Mouse (Mus musculus): Measurements from ENCODE around the gene Hoxd9. TPM values are rescaled to one million over a fixed set of nuclear protein-coding genes. Genes with fewer than 3 reads are reported as not detected.

The Hoxd9 gene
- polyA plus RNA-seq, 1 experiment from 2014 or later = not detected

GRCm38 (mm10) chr2:74695383-74695782 is 2.1 kb upstream of the Hoxd9 start:
- no peaks in the 10 kb centered on the region for H3K9me3 ChIP-seq (ENCODE audit: control insufficient read depth, low read length)
- WGBS = 0% methylated on average over 1 of the region's 1 CpGs
- DNase-seq (ENCODE audit: low spot score, missing footprints) (no peak), ATAC-seq (ENCODE audit: low FRiP score) (no peak)
- no peak overlapping the region for H3K9ac ChIP-seq (ENCODE audit: low read length)
- H3K27ac ChIP-seq (ENCODE audit: low read depth, low read length) = no peak overlapping the region
- no peak overlapping the region for H3K4me3 ChIP-seq (ENCODE audit: low read depth, low read length)
- H3K4me2 ChIP-seq = no peak overlapping the region
- no peaks in the 10 kb centered on the region for H3K36me3 ChIP-seq (ENCODE audit: control insufficient read depth, insufficient read depth, low read length)
- peaks cover 11% of the 10 kb centered on the region for H3K4me1 ChIP-seq (ENCODE audit: control insufficient read depth, insufficient read depth, low read length)
- peaks cover 98% of the 10 kb centered on the region for H3K27me3 ChIP-seq (ENCODE audit: control insufficient read depth, insufficient read depth, low read length)

- Histone ChIP-seq H3K36me3 (ENCODE audit: control insufficient read depth, insufficient read depth, low read length) (no peaks in the 10 kb centered on the region), H3K4me2 (no peak overlapping the region)
Measured at GRCm38 (mm10) chr2:74695813-74696430, 1.6 kb upstream of the Hoxd9 start.

DNA sequence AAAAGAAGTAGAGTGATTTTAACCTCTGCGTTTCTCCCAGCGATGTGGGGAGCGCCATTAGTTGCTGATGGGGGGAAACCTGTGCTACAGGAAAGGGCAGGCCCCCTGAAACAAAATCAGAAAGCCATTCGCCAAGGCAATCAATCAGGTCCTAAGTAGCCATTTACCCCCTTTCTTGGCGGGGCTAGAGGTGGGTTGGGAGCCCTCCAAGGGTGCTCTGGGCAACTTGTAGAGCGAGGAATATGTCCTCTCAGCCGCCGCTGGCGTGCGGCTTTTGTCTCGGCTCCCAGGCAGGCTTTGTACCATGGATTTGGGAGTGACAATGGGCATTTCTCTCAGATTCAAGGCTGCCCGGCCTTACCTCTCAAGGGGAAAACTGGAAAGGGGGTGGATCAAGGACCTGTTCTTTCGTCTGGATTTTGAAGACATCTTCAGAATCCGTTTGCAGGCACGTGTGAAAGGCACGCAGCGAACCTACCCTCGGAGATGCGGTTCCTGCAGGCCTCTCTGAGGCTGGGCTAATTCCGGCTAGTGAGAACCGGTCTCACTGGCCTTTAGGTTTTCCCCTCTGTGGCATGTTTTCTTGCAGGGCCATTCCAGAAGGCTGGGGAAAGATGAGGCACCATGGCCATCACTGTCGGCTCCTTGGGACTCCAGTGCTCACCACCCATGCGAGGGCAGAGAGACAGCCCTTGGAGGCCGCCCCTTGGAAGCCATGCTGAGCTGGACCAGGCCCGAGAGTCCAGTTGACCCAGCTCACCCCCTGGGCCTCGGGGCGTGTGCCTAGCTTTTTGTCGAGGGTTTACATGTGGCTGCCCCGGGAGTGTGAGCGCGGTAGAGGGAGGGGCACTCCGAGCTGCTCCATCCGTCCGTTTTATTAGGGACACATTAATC is 838 bp upstream of the Hoxd9 start:
- DNase-seq (ENCODE audit: low spot score, missing footprints) = peak; percentile 95
- H3K27ac ChIP-seq (ENCODE audit: low read depth, low read length) = no peak overlapping the region
- under 1% methylated on average over 34 of the region's 34 CpGs for WGBS
- ATAC-seq (ENCODE audit: low FRiP score) = no peak
- no peak overlapping the region for H3K4me2 ChIP-seq
- no peak overlapping the region for H3K9ac ChIP-seq (ENCODE audit: low read length)
- no peaks in the 10 kb centered on the region for H3K9me3 ChIP-seq (ENCODE audit: control insufficient read depth, low read length)
- H3K27me3 ChIP-seq (ENCODE audit: control insufficient read depth, insufficient read depth, low read length) = peaks cover 100% of the 10 kb centered on the region
- no peak overlapping the region for H3K4me3 ChIP-seq (ENCODE audit: low read depth, low read length)
- H3K36me3 ChIP-seq (ENCODE audit: control insufficient read depth, insufficient read depth, low read length) = no peaks in the 10 kb centered on the region
- peaks cover 5% of the 10 kb centered on the region for H3K4me1 ChIP-seq (ENCODE audit: control insufficient read depth, insufficient read depth, low read length)

More at GRCm38 (mm10) chr2:74695813-74696430, 1.6 kb upstream of the Hoxd9 start:
- peaks cover 100% of the 10 kb centered on the region for H3K27me3 ChIP-seq (ENCODE audit: control insufficient read depth, insufficient read depth, low read length)
- no peak overlapping the region for H3K27ac ChIP-seq (ENCODE audit: low read depth, low read length)
- no peak for ATAC-seq (ENCODE audit: low FRiP score)
- H3K9me3 ChIP-seq (ENCODE audit: control insufficient read depth, low read length) = no peaks in the 10 kb centered on the region
- H3K4me3 ChIP-seq (ENCODE audit: low read depth, low read length) = no peak overlapping the region
- no peak overlapping the region for H3K9ac ChIP-seq (ENCODE audit: low read length)
- H3K4me1 ChIP-seq (ENCODE audit: control insufficient read depth, insufficient read depth, low read length) = peaks cover 10% of the 10 kb centered on the region
- 2% methylated on average over 7 of the region's 7 CpGs for WGBS
- peak; percentile 93 for DNase-seq (ENCODE audit: low spot score, missing footprints)

GRCm38 (mm10) chr2:74698201-74699052 is 900 bp downstream of the Hoxd9 start:
- Histone ChIP-seq H3K4me3 (ENCODE audit: low read depth, low read length) (peak overlapping the region; percentile 26), H3K9me3 (ENCODE audit: control insufficient read depth, low read length) (no peaks in the 10 kb centered on the region), H3K4me2 (peak overlapping the region; percentile 40), H3K4me1 (ENCODE audit: control insufficient read depth, insufficient read depth, low read length) (peaks cover 5% of the 10 kb centered on the region), H3K27ac (ENCODE audit: low read depth, low read length) (no peak overlapping the region), H3K36me3 (ENCODE audit: control insufficient read depth, insufficient read depth, low read length) (no peaks in the 10 kb centered on the region), H3K9ac (ENCODE audit: low read length) (no peak overlapping the region), H3K27me3 (ENCODE audit: control insufficient read depth, insufficient read depth, low read length) (peaks cover 99% of the 10 kb centered on the region)
- DNase-seq (ENCODE audit: low spot score, missing footprints) (peak; percentile 94), ATAC-seq (ENCODE audit: low FRiP score) (peak; percentile 65; the same call in 1 of the 2 replicates)
- WGBS = under 1% methylated on average over 61 of the region's 86 CpGs

DNA sequence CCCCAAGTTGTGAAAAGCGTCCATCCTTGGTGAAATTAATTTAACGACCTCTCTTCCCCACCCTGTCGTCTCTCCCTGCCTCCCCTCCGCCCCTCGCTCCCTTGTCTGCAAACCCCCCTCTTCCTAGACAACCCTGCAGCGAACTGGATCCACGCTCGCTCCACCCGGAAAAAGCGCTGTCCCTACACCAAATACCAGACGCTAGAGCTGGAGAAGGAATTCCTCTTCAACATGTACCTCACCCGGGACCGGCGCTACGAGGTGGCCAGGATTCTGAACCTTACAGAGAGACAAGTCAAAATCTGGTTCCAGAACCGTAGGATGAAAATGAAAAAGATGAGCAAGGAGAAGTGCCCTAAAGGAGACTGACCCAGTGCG is 1.5 kb downstream of the Hoxd9 start:
- no peaks in the 10 kb centered on the region for H3K9me3 ChIP-seq (ENCODE audit: control insufficient read depth, low read length)
- no peak overlapping the region for H3K4me3 ChIP-seq (ENCODE audit: low read depth, low read length)
- peaks cover 99% of the 10 kb centered on the region for H3K27me3 ChIP-seq (ENCODE audit: control insufficient read depth, insufficient read depth, low read length)
- peaks cover 5% of the 10 kb centered on the region for H3K4me1 ChIP-seq (ENCODE audit: control insufficient read depth, insufficient read depth, low read length)
- H3K4me2 ChIP-seq = no peak overlapping the region
- ATAC-seq (ENCODE audit: low FRiP score) = no peak
- 1% methylated on average over 17 of the region's 17 CpGs for WGBS
- no peak overlapping the region for H3K27ac ChIP-seq (ENCODE audit: low read depth, low read length)
- H3K9ac ChIP-seq (ENCODE audit: low read length) = no peak overlapping the region
- no peaks in the 10 kb centered on the region for H3K36me3 ChIP-seq (ENCODE audit: control insufficient read depth, insufficient read depth, low read length)
- DNase-seq (ENCODE audit: low spot score, missing footprints) = peak; percentile 94

- Histone ChIP-seq H3K27me3 (ENCODE audit: control insufficient read depth, insufficient read depth, low read length) (peaks cover 99% of the 10 kb centered on the region), H3K36me3 (ENCODE audit: control insufficient read depth, insufficient read depth, low read length) (no peaks in the 10 kb centered on the region), H3K4me1 (ENCODE audit: control insufficient read depth, insufficient read depth, low read length) (peaks cover 9% of the 10 kb centered on the region), H3K9ac (ENCODE audit: low read length) (no peak overlapping the region), H3K27ac (ENCODE audit: low read depth, low read length) (no peak overlapping the region), H3K4me2 (no peak overlapping the region), H3K4me3 (ENCODE audit: low read depth, low read length) (no peak overlapping the region), H3K9me3 (ENCODE audit: control insufficient read depth, low read length) (no peaks in the 10 kb centered on the region)
- no peak for ATAC-seq (ENCODE audit: low FRiP score)
- WGBS = 2% methylated on average over 23 of the region's 23 CpGs
- peak; percentile 95 for DNase-seq (ENCODE audit: low spot score, missing footprints)
Measured at GRCm38 (mm10) chr2:74699664-74700545, 2.4 kb downstream of the Hoxd9 start.

DNA sequence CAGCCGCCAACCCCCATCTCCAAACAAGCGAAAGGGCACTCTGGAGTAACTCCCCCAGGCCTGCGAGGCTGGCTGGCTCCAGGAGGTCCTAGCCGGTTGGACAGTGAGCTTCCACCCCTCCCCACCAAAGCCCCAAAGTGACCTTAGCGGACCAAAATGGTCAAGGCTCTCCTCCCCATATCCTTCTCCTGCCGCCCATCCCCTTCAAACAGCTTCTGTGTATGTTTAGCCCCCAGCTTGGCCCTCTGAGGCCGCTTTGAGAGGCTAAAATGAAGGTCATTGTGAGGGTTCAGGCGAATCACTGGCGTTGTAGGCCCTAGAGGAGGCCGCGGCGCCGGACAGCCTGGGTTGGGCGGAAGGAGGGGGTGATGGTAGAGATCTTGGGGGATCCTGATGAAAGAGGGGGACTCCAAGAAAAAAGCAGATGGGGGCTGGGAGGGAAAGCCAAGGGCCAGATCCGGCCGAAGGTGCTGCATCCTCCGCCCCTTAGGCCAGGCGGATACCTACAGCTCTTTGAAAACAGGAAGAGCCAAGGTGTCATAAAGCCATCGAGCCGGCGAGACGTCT is 3.1 kb downstream of the Hoxd9 start:
- H3K4me1 ChIP-seq (ENCODE audit: control insufficient read depth, insufficient read depth, low read length) = peaks cover 16% of the 10 kb centered on the region
- H3K4me2 ChIP-seq = no peak overlapping the region
- no peaks in the 10 kb centered on the region for H3K36me3 ChIP-seq (ENCODE audit: control insufficient read depth, insufficient read depth, low read length)
- DNase-seq (ENCODE audit: low spot score, missing footprints) = no peak
- H3K27me3 ChIP-seq (ENCODE audit: control insufficient read depth, insufficient read depth, low read length) = peaks cover 99% of the 10 kb centered on the region
- H3K4me3 ChIP-seq (ENCODE audit: low read depth, low read length) = no peak overlapping the region
- 2% methylated on average over 22 of the region's 22 CpGs for WGBS
- H3K9me3 ChIP-seq (ENCODE audit: control insufficient read depth, low read length) = no peaks in the 10 kb centered on the region
- H3K27ac ChIP-seq (ENCODE audit: low read depth, low read length) = no peak overlapping the region
- no peak overlapping the region for H3K9ac ChIP-seq (ENCODE audit: low read length)
- ATAC-seq (ENCODE audit: low FRiP score) = no peak
